Mouse (Mus musculus) megakaryocyte, embryonic 14.5 days (primary cell): Measurements from ENCODE around the gene Zmynd12. TPM values are rescaled to one million over a fixed set of nuclear protein-coding genes. Genes with fewer than 3 reads are reported as not detected.

Source experiments
- H3K27me3 ChIP-seq: replicated peaks from 2 replicates; pipeline ENCODE3; 2012; ENCODE audit warnings: inconsistent platforms
- H3K36me3 ChIP-seq: replicated peaks from 2 replicates; pipeline ENCODE3; 2012; ENCODE audit warnings: low read length, inconsistent platforms, mixed read lengths
- H3K4me1 ChIP-seq: 2 replicates; pipeline ENCODE4 v1.6.1; 2012; ENCODE audit warnings: inconsistent platforms
- H3K4me3 ChIP-seq: replicated peaks from 2 replicates; pipeline ENCODE3; 2012; ENCODE audit warnings: moderate library complexity, mild to moderate bottlenecking, inconsistent platforms
- H3K9me3 ChIP-seq: 2 replicates; pipeline ENCODE4 v1.6.1; 2012; ENCODE audit warnings: inconsistent platforms
- FLI1 ChIP-seq: IDR thresholded peaks from 2 replicates; pipeline ENCODE4 v1.6.1; 2012; ENCODE audit warnings: low read length, inconsistent platforms, mixed read lengths
- GATA1 ChIP-seq: IDR thresholded peaks from 3 replicates; pipeline ENCODE4 v1.6.1; 2012; ENCODE audit warnings: mixed read lengths, low read length, inconsistent platforms, borderline replicate concordance
- polyA plus RNA-seq: library from polyadenylated mRNA; stranded (reverse); fragments of >175 nt; gene quantifications from 2 replicates; pipeline ENCODE4 v1.2.3, GENCODE M21; 2012; ENCODE audit warnings: low replicate concordance; ENCODE audit not compliant: insufficient read depth

Gene Zmynd12
- polyA plus RNA-seq, 1 experiment, result not detected

DNA sequence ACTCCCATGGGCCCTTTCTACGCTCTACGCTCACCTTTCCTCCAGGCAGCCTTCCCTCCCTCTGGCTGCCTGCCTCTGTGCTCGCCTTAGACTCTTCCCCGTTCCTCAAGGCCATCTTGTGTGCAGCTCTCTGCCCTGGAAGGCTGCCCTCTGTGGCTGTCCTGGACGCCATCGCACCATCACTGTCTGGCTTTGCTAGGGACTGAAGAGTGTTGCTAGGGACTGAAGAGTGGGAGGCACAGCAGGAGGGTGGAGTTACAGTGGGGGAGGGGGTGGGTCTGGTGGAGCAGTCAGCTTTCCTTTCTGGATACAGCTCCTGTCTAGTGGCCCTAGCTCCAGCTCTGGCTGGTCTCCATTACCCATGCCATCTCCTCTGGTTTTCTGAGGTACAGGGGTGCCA lies 19.9 kb downstream of the Zmynd12 start:
- peaks cover 45% of the 10 kb centered on the region for H3K27me3 ChIP-seq

DNA sequence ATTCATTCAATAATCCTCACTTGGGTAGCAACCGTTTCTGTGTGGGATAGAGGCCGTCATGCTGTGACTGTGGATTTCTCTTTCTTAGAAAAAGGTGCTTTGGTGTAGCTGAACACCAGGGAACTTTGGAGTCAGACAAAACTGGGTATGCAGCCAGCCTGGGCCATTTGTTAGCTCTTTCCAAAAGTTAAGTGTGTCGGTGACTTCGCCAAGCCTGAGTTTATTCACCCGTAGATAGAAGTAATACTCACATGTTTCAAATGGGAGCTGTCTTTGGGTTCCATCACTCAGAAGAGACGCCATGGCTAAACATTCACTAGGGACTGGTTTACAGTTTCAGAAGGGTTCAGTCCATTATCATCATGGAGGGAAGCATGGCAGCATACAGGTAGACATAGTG lies 24.6 kb downstream of the Zmynd12 start:
- Histone ChIP-seq H3K36me3 (no peaks in the 10 kb centered on the region), H3K4me3 (no peak overlapping the region), H3K9me3 (no peaks in the 10 kb centered on the region), H3K4me1 (peaks cover 7% of the 10 kb centered on the region; the same call in 1 of the 2 replicates), H3K27me3 (peaks cover 63% of the 10 kb centered on the region)
- TF ChIP-seq GATA1, result no peak
- TF ChIP-seq FLI1, result no peak

More for the DNA sequence above, 19.9 kb downstream of the Zmynd12 start:
- TF ChIP-seq GATA1, result no peak
- Histone ChIP-seq H3K9me3 (peaks cover 15% of the 10 kb centered on the region), H3K4me1 (peaks cover 4% of the 10 kb centered on the region; the same call in 1 of the 2 replicates), H3K4me3 (no peak overlapping the region), H3K36me3 (no peaks in the 10 kb centered on the region)

DNA sequence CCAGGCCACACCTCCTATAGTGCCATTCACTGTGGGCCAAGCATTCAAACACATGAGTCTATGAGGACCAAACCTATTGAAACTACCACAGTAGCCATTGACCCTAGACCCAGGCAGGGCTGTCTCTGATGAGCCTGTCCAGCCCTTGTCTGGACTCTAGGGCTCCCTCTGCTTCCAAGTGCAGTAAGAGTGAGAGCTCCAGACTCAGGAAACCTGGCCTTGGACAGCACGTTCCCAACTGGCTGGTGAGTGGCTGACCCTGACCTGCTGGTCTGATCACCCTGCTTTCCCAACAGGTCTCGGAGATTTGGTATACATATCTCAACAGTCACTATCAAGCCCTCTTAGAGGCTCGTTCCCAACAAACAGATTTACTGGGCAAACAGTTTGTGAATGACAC lies 25.2 kb downstream of the Zmynd12 start:
- TF ChIP-seq FLI1, result no peak
- no peak for TF ChIP-seq GATA1
- Histone ChIP-seq H3K4me1 (peaks cover 3% of the 10 kb centered on the region; the same call in 1 of the 2 replicates), H3K9me3 (no peaks in the 10 kb centered on the region), H3K4me3 (no peak overlapping the region), H3K27me3 (peaks cover 63% of the 10 kb centered on the region), H3K36me3 (no peaks in the 10 kb centered on the region)

DNA sequence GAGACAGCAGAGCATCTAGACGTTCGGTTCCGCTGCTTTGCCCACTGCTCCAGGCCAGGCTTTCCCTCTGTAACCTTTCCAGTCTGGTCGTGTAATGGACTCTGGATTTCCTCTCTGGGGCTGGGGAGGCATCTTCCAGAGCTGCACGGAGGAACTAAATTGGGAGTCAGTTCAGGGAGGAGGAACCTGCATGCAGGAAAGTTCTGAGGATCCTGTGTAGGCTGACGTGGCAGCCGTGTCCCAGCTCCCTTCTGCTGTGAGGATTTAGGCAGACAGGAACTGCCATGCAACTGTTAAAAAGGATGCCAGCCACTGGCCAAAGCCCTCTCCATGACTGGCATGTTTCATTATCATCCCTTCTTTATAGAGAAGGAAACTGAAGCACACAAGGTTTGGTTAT lies 27.8 kb downstream of the Zmynd12 start:
- 0 out of 2 replicates have a peak, but pooled peaks cover 3% of the 10 kb centered on the region for H3K4me1 ChIP-seq
- H3K27me3 ChIP-seq, result peaks cover 67% of the 10 kb centered on the region
- H3K36me3 ChIP-seq, result no peaks in the 10 kb centered on the region
- no peak for TF ChIP-seq FLI1
- no peak for TF ChIP-seq GATA1
- H3K9me3 ChIP-seq, result peaks cover 8% of the 10 kb centered on the region
- no peak overlapping the region for H3K4me3 ChIP-seq

DNA sequence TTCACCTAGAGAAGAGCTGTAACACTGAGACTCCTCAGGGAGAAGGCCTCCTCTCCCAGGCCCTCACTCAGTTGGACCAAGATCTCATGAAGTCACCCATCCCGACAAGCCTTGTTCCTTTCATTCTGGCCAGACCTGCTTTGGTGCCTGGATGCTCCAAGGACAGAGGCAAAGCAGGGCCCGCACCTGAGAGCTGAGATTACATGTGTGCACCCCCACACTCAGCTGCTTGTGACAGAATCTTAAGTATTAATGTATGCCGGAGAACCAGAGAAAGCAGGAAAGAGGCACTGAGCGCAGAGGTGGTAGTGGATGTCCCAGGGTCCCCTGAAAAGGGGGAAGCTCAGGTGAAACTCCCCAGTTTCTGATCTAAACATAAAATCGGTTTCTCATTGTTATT lies 30.5 kb downstream of the Zmynd12 start:
- Histone ChIP-seq H3K4me3 (no peak overlapping the region), H3K4me1 (0 out of 2 replicates have a peak, but pooled peaks cover 3% of the 10 kb centered on the region), H3K27me3 (peaks cover 66% of the 10 kb centered on the region), H3K36me3 (no peaks in the 10 kb centered on the region), H3K9me3 (peaks cover 11% of the 10 kb centered on the region)
- TF ChIP-seq FLI1, result no peak

DNA sequence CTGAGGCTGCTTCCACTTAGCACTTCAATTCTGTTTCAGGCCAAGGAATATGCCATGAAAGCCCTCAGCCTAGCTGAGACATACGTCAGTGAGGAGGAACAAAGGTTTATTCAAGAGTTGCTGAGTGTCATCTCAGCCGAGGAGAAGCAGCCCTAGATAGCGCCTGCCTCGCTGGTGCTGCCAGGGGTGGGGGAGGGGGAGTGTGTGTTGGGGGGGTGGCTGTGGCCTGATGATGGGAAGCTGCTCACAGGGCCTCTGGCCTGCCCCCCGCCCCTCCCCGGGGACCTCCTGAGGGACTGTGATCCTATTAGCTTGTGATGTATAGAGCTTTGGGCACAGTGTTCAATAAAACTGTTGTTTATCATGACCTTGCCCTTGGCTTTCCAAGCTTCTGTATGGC lies 30.9 kb downstream of the Zmynd12 start:
- peaks cover 66% of the 10 kb centered on the region for H3K27me3 ChIP-seq
- peaks cover 11% of the 10 kb centered on the region for H3K9me3 ChIP-seq
- TF ChIP-seq GATA1 (no peak), FLI1 (no peak)
- H3K36me3 ChIP-seq, result no peaks in the 10 kb centered on the region
- 0 out of 2 replicates have a peak, but pooled peaks cover 3% of the 10 kb centered on the region for H3K4me1 ChIP-seq
- H3K4me3 ChIP-seq, result no peak overlapping the region

DNA sequence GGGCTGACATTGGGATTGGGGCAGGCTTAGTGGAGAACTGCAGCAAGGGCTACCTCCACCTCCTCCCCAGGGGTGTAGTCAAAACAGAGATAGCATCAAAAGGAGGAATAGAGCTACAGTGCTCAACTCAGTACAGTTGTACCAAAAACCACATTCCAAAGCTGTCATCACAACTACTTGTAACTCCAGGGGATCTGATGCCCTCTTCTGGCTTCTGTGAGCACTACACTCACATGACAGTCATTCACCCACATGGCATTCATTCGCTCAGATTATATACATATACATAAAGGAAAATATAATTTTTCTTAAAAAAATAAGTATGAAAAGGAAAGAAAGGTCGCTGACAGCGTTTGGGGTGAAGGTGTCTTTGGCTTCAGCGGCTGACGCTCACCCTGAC lies 37.7 kb downstream of the Zmynd12 start:
- Histone ChIP-seq H3K4me1 (no peaks in the 10 kb centered on the region; the same call in 1 of the 2 replicates), H3K36me3 (no peaks in the 10 kb centered on the region), H3K9me3 (peaks cover 9% of the 10 kb centered on the region), H3K27me3 (peaks cover 78% of the 10 kb centered on the region), H3K4me3 (no peak overlapping the region)
- TF ChIP-seq FLI1 (no peak), GATA1 (no peak)

DNA sequence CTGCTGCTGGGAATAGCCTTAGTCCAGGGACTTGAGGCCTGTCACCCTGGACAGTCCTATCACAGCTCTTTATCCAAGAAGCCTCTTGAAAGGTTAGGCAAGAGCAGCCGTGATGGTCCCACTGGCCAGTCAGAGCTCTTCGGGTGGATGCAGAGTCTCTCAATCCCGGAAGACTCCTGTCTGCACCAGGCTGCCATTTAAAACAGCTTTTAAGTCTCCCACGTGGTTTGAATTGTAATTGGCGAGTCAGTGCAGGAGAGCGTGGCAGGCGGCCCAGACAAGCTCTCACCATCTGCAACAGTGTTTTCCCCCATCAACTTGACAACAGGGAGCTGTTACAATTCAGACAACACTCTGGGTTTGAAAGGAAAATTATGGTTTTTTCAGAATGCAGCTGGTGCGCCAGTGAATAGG lies 38.1 kb downstream of the Zmynd12 start:
- H3K36me3 ChIP-seq, result no peaks in the 10 kb centered on the region
- peaks cover 5% of the 10 kb centered on the region for H3K9me3 ChIP-seq
- TF ChIP-seq GATA1 (no peak), FLI1 (no peak)
- H3K4me3 ChIP-seq, result no peak overlapping the region
- peaks cover 79% of the 10 kb centered on the region for H3K27me3 ChIP-seq
- H3K4me1 ChIP-seq, result no peaks in the 10 kb centered on the region; the same call in 1 of the 2 replicates

DNA sequence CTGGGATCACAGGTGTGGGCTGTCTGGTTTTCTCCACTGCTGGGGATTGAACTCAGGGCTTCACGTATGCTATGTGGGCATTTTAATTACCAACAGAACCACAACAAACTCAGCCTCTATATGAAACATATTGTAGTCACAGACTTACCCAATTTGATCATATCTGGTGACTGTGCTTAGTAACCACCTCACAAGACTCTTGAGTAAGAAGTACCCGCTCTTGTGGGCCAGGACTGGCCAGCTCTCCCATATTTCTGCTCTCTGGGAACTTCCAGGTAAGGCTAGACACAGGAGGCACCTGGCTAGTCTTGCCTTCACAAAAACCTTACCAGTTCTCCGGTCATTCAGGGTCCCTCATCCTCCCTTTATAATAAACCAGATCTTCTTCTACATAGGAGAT lies 39.8 kb downstream of the Zmynd12 start:
- TF ChIP-seq GATA1 (no peak), FLI1 (no peak)
- Histone ChIP-seq H3K36me3 (no peaks in the 10 kb centered on the region), H3K4me3 (no peak overlapping the region), H3K27me3 (peaks cover 87% of the 10 kb centered on the region), H3K9me3 (peaks cover 5% of the 10 kb centered on the region), H3K4me1 (peaks cover 4% of the 10 kb centered on the region)

DNA sequence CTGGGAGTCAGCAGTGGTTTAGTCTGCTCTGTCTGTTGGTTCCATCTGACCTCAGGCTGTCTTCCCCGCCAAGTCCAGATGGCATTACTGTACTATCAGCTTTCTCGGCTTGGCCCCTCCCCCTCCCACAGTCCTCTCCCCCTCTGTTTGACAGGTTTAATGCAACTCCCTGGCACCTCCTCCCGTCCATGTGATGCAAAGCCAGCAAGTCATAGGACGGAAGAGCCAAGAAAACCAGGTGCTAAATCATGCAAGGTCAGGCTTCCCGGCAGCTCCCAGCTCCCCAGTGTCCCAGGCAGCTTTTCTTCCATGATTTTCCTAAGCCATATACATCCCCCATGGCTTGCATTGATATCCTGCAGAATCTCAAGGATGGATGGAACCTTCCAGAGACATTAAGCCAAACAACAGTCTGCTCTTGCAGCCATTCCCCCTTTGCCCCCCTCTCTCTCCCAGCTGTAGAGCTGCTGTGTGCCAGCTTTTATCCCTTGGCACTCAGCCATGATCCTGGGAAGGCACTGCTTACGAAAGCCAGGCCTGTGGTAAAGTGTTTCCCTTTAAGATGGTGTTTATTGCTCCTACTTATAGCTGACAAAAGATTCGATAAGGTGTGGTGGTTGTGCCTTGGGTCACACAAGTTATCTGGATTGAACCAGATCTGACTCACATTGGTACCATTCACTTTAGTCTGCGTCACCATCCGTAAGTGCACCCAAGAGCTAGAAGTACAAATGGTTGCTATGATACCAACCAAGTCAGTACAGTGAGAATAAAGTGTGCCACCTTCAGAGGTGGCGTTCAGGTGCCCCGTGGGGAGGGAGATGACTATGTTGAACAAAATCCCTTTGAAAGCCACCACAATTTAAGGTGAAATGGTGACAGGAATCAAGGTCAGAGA lies 40.5 kb downstream of the Zmynd12 start:
- Histone ChIP-seq H3K27me3 (peaks cover 89% of the 10 kb centered on the region), H3K36me3 (no peaks in the 10 kb centered on the region), H3K9me3 (peaks cover 5% of the 10 kb centered on the region), H3K4me3 (no peak overlapping the region), H3K4me1 (peaks cover 11% of the 10 kb centered on the region)
- TF ChIP-seq FLI1 (no peak), GATA1 (no peak)
